Comparison of ENCODE assay signal across 16 mouse cellular contexts in the genomic region with DNA sequence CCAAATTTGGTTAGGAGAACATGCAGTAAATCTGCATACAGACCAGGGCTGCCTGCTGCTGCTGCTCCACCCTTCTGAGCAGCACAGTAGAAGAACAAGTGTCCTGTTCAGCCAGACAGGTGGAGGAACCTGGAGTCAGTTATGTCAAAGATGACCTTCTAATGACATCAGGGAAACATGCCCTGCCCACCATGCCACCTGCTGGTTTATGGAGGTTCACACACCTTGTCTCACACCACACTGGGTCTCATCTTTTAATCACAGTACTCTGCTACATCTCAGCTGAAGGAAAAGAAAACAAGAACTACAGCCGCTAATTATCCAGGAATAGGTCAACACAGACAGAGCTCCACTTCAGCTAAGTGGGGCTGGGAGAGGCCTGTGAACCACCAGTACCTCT.
DNase-seq lines count a peak whose midpoint lies in the region; ATAC-seq and TF ChIP-seq lines count a peak whose summit lies in the region.
"Had no signal": no experiment of that assay in that cellular context is flagged by ENCODE, and none has a peak within 500 bp of the region (broad histone marks: within the 10 kb centered on the region; RNA-seq: fewer than 3 reads in every experiment).

No protein-coding gene starts in this region.

- no peak overlapping the region for H3K9ac ChIP-seq in heart, postnatal 0 days (replicated peaks; ENCODE audit: low read depth, low read length)
- no peak overlapping the region for H3K9ac ChIP-seq in kidney, embryonic 14.5 days (ENCODE audit: low read depth, low read length)
- no peak overlapping the region for H3K9ac ChIP-seq in intestine, postnatal 0 days (ENCODE audit: low read depth, low read length)
- H3K9ac ChIP-seq: embryonic facial prominence, embryonic 13.5 days had no signal

- H3K4me1 ChIP-seq in heart, postnatal 0 days (ENCODE audit: control insufficient read depth, insufficient read depth): 0 out of 2 replicates have a peak, but pooled peaks cover 5% of the 10 kb centered on the region
- H3K4me1 ChIP-seq in kidney, embryonic 14.5 days (ENCODE audit: control insufficient read depth, insufficient read depth, low read length): peaks cover 9% of the 10 kb centered on the region; the same call in 1 of the 2 replicates
- no peaks in the 10 kb centered on the region for H3K4me1 ChIP-seq in intestine, postnatal 0 days (replicated peaks; ENCODE audit: control insufficient read depth, insufficient read depth, low read length)

- no peaks in the 10 kb centered on the region for H3K36me3 ChIP-seq in heart, postnatal 0 days (replicated peaks; ENCODE audit: control insufficient read depth, insufficient read depth, low read length)
- H3K36me3 ChIP-seq in kidney, embryonic 14.5 days (ENCODE audit: control insufficient read depth, insufficient read depth, low read length): no peaks in the 10 kb centered on the region
- H3K36me3 ChIP-seq in intestine, postnatal 0 days (ENCODE audit: control insufficient read depth, insufficient read depth): no peaks in the 10 kb centered on the region
- H3K36me3 ChIP-seq: embryonic facial prominence, embryonic 13.5 days had no signal

- intact Hi-C loops in heart, postnatal 25 days (cut with DNase I): loop anchor here (10.0 kb wide), 1 partner anchor 481 kb away; no protein-coding TSS in a partner anchor

- no peak overlapping the region for H3K4me3 ChIP-seq in heart, postnatal 0 days (ENCODE audit: low read depth, low read length)
- H3K4me3 ChIP-seq in kidney, embryonic 14.5 days (ENCODE audit: low read length): no peak overlapping the region
- no peak overlapping the region for H3K4me3 ChIP-seq in intestine, postnatal 0 days (ENCODE audit: low read depth, low read length)
- H3K4me3 ChIP-seq: embryonic facial prominence, embryonic 13.5 days; left cerebral cortex, adult 2 months; myocyte had no signal

- no peaks in the 10 kb centered on the region for H3K9me3 ChIP-seq in heart, postnatal 0 days (replicated peaks; ENCODE audit: control insufficient read depth, low read length)
- H3K9me3 ChIP-seq in kidney, embryonic 14.5 days (ENCODE audit: control insufficient read depth, low read length): no peaks in the 10 kb centered on the region
- no peaks in the 10 kb centered on the region for H3K9me3 ChIP-seq in intestine, postnatal 0 days (ENCODE audit: control insufficient read depth)

- ATAC-seq in heart, postnatal 0 days (ENCODE audit: insufficient read depth, low read depth): no peak
- no peak for ATAC-seq in kidney, embryonic 14.5 days (ENCODE audit: low FRiP score, low TSS enrichment)
- ATAC-seq in intestine, postnatal 0 days: peak; percentile 19; the same call in 1 of the 2 replicates
- ATAC-seq: hindbrain, embryonic 16.5 days had no signal

- no peak overlapping the region for H3K4me2 ChIP-seq in heart, postnatal 0 days (ENCODE audit: low read depth, low read length)
- H3K4me2 ChIP-seq in kidney, embryonic 14.5 days (replicated peaks; ENCODE audit: low read depth, low read length): no peak overlapping the region
- no peak overlapping the region for H3K4me2 ChIP-seq in intestine, postnatal 0 days (replicated peaks; ENCODE audit: low read depth)
- H3K4me2 ChIP-seq: embryonic facial prominence, embryonic 13.5 days had no signal

- WGBS in heart, postnatal 0 days: 29% methylated on average over 1 of the region's 1 CpGs
- 15% methylated on average over 1 of the region's 1 CpGs for WGBS in kidney, embryonic 14.5 days
- 31% methylated on average over 1 of the region's 1 CpGs for WGBS in intestine, postnatal 0 days

- no peaks in the 10 kb centered on the region for H3K27me3 ChIP-seq in heart, postnatal 0 days (ENCODE audit: control insufficient read depth, insufficient read depth, low read length)
- H3K27me3 ChIP-seq in kidney, embryonic 14.5 days (ENCODE audit: control insufficient read depth, insufficient read depth, low read length): no peaks in the 10 kb centered on the region
- H3K27me3 ChIP-seq in intestine, postnatal 0 days (replicated peaks; ENCODE audit: control insufficient read depth, insufficient read depth, low read length): no peaks in the 10 kb centered on the region
- H3K27me3 ChIP-seq: embryonic facial prominence, embryonic 13.5 days had no signal

- H3K27ac ChIP-seq in heart, postnatal 0 days (ENCODE audit: low read depth): no peak overlapping the region
- H3K27ac ChIP-seq in kidney, embryonic 14.5 days (ENCODE audit: low read depth, low read length): no peak overlapping the region
- no peak overlapping the region for H3K27ac ChIP-seq in intestine, postnatal 0 days (ENCODE audit: low read depth, low read length)
- H3K27ac ChIP-seq: embryonic facial prominence, embryonic 13.5 days; left cerebral cortex, adult 2 months had no signal

- TF ChIP-seq CTCF in heart, postnatal 0 days (IDR thresholded peaks at IDR 0.05; ENCODE audit: low read depth): peak; percentile 43
- peak; percentile 67 for TF ChIP-seq CTCF in intestine, postnatal 0 days (IDR thresholded peaks at IDR 0.05; ENCODE audit: low read depth)

- TF ChIP-seq EP300 in heart, postnatal 0 days (IDR thresholded peaks at IDR 0.05; ENCODE audit: low read depth): no peak

- no peak for DNase-seq in heart, postnatal 0 days (ENCODE audit: low spot score)
- DNase-seq in heart, postnatal 25 days (ENCODE audit: low spot score): no peak
- DNase-seq in kidney, postnatal 36 days: peak; percentile 5 to 51
- peak; percentile 16 for DNase-seq in 3T3-L1 (ENCODE audit: low read depth, low spot score)
- no peak for DNase-seq in MN1 (ENCODE audit: low spot score)
- DNase-seq: adrenal gland, postnatal 10 days; cerebellum, adult 2 months; liver; lung, postnatal 14 days; thymus, postnatal 36 days had no signal

Comparison
In these comparisons a context has a peak if more than half of its experiments do, and no peak if none do; other contexts are left out.
1. DNase-seq: peak in kidney, postnatal 36 days (2 of 2) and 3T3-L1 (single experiment); none in heart, postnatal 0 days (single experiment), heart, postnatal 25 days (single experiment) and MN1 (single experiment).